Mouse (Mus musculus): ENCODE results near the gene Glrp1.
A peak's percentile ranks its signal among the peaks of the same experiment; 100 is the strongest.

Glrp1 gene

DNA sequence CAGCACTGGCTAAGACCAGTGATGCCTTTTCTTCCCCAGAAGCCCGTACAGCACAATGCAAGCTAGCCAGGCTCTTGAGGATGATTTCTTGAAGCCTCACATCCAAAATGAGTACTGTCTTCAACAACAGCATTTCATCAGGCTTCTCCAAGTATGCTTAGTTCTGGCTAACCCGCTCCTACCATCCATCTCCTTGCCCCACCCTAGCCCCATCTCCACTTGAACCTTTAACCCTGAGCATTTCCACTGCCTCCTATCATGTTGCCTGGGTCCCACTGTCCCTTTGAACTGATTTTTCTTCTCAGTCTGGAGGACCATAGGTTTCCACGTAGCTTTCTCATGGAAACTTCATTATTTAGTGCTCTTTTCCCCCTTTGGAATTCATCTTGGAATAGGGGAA, 17.5 kb downstream of the Glrp1 start:
- no peak for DNase-seq (ENCODE audit: low spot score)

DNA sequence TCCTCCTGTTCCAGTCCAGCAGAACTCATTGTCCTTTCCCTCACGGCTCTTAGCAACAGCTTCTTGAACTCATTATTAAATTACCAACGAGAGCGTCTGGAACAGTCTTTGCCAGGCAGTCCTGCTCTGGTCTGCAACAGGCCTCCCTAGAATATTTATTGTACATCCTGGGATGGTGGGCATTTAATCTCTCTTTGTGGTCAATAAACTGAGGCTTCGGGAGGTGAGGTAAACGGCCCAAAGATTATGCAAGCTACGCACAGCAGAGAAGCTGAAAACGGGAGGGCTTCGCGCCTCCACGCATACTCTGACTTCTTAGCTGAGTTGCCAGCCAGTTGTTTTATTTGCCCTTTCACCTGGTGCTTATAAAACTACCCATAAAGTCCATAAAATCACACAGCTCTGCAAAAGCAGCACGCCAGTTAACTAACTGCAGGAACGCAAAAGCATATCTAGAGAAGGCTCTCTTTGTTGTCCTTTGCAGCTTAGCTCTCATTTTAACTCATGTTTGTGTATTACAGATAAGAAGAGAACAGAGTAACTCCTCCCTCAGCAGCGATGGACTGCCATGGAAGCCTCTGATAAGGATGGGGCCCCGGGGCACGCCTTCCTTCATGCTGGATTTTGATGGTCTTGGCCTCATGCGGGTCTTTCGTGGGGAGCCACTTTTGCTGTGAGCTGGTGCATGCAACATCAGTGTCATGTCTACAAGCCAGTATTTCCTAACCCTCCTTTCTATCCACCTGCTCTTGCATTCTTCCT, 18.1 kb downstream of the Glrp1 start:
- DNase-seq (ENCODE audit: low spot score) = no peak

DNA sequence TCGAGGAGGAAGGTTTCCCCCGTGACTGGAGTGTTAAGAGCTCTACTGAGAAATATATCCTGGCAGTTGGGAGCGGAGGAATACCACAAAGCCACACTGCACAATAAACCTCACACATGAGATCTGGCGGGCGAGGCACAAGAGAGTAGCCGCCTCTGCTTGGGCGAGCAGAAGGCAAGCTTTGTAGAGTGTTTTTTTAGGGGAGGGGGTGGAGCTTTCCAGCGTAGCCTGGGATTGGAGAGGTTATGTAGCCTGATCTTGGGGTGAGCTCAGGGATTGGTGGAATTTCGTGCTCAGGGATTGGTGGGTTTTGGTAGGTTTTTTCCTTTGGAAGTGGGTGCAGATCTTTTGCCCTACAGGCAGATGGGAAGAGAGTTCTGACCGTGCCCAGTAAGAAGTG, 19.7 kb downstream of the Glrp1 start:
- no peak for DNase-seq (ENCODE audit: low spot score)

- no peak for DNase-seq (ENCODE audit: low spot score)
Observed at GRCm38 (mm10) chr1:88488957-88489356, 20.9 kb downstream of the Glrp1 start.

- DNase-seq (ENCODE audit: low spot score) = no peak
Observed at GRCm38 (mm10) chr1:88486336-88486735, 23.5 kb downstream of the Glrp1 start.

GRCm38 (mm10) chr1:88484059-88484458, 25.8 kb downstream of the Glrp1 start:
- no peak for DNase-seq (ENCODE audit: low spot score)

DNA sequence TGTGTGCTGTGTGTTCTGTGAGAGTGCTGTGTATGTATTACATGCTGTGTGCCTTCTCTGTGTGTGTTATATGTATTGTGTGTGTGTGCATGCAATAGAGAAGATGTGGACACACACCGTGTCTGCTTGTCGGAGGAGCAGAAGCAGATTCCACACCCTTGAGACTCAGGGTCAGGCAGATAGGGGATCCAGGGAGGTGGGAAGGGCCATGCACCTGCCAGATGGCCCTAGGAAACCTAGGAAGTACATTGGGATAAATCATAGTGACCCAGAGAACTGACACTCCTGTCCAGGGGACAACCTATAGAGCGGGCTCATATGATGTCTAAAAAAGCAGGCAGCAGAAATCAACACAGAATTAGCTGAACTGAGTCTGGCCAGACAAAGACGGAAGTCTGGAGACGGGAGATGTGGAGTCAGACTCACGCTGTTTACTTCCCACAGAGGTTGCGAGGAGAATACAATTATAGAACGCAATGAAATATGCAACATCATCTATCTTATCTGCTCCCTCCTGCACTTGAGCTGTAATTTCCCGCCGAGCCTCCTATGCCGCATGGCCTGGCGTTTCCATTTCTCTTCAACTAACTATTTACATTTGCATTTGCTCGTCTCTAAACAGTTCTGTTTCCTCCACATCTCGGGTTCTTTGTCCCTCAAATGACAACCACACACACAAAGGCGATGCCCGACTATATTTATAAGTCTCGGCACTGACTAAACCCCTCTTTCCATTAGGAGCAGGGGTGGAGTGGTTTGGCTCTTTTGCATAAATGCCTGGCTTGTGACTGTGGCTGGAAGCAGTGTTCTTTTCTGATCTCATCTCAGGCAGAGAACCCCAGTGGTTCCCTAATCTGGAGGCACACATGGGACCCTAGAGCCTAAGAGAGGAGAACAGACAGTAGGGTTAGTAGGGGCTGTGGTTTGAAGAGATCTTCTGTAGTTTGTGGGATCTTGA, 27.4 kb downstream of the Glrp1 start:
- no peak for DNase-seq (ENCODE audit: low spot score)

GRCm38 (mm10) chr1:88480594-88480993, 29.3 kb downstream of the Glrp1 start:
- no peak for DNase-seq (ENCODE audit: low spot score)

DNA sequence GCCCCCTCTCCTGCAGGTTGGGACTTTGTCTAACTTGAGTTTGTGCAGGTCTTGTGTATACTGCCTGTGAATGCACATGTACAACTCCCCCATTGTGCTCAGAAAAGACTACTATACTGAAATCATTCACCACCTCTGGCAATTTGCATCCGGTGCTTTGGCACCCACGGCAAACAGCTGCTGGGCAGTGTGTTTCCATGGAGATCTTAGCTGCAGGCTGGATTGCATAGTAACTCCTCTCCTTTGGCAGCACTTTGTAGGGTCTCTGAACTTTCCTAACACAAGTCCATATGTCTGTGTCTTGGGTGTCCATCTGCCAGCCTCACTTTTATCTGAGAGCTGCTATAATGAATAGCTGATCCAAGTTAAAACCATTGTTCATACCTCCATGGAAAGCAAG, 31.7 kb downstream of the Glrp1 start:
- DNase-seq (ENCODE audit: low spot score) = no peak

GRCm38 (mm10) chr1:88476554-88477085, 33.2 kb downstream of the Glrp1 start:
- DNase-seq (ENCODE audit: low spot score) = no peak

GRCm38 (mm10) chr1:88475502-88475953, 34.3 kb downstream of the Glrp1 start:
- no peak for DNase-seq (ENCODE audit: low spot score)

GRCm38 (mm10) chr1:88474598-88474997, 35.3 kb downstream of the Glrp1 start:
- DNase-seq (ENCODE audit: low spot score) = peak; percentile 29

DNA sequence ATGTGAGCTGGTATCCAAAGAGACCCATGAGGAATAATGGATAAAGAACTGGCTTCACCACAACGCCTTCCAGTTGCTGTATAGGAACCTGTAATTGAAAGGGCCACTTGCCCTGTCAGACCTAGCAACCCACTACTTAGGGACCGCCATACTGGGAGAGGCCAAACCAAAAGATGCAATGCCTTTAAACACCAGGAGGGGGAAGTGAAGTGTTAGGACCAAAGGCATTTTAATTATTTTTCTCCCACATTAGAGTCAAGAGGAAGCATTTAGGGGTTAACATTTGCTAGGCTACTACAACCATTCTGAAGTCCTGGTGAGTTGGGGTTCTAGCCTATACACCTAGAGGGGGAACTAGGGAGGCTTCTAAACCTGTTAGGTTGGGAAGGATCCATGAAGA, 36.0 kb downstream of the Glrp1 start:
- no peak for DNase-seq (ENCODE audit: low spot score)

- DNase-seq (ENCODE audit: low spot score) = no peak
Observed at GRCm38 (mm10) chr1:88472258-88472657, 37.6 kb downstream of the Glrp1 start.

DNA sequence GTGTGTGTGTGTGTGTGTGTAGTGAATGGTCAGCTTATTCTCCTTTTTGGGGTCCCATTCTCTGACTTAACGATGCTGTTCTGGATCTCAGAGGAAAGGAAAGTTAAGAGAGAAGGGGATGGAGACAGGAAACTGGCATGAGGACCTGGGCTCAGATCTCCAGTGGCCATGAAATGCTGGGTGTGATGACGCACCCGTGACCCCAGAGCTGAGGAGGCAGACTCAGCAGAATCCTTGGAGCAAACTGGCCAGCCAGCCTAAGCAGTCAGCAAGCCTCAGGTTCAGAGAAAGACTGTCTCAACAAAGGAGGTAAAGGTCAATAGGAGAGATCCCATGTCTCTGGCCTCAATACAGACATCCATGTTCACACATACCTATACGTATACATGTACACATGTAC, 40.1 kb downstream of the Glrp1 start:
- no peak for DNase-seq (ENCODE audit: low spot score)

GRCm38 (mm10) chr1:88468335-88468734, 41.5 kb downstream of the Glrp1 start:
- DNase-seq (ENCODE audit: low spot score) = no peak

DNA sequence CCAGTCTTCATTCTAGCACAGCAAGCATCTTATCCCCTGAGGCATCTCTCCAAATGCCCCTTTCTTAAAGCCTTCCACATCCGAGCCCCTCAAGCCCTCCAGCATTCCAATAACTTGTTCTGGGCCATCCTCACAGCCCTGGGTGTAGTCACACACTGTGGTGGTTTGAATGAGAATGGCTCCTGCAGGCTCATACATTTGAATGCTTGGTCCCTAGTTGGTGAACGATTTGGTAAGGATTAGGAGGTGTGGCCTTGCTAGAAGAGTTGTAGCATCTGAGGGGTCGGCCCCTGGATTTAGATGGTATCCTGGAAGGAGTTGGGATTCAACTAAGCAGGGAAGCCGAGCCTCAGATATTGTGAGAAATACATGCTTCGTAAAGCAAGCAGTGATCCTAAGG, 42.0 kb downstream of the Glrp1 start:
- DNase-seq (ENCODE audit: low spot score) = no peak

DNA sequence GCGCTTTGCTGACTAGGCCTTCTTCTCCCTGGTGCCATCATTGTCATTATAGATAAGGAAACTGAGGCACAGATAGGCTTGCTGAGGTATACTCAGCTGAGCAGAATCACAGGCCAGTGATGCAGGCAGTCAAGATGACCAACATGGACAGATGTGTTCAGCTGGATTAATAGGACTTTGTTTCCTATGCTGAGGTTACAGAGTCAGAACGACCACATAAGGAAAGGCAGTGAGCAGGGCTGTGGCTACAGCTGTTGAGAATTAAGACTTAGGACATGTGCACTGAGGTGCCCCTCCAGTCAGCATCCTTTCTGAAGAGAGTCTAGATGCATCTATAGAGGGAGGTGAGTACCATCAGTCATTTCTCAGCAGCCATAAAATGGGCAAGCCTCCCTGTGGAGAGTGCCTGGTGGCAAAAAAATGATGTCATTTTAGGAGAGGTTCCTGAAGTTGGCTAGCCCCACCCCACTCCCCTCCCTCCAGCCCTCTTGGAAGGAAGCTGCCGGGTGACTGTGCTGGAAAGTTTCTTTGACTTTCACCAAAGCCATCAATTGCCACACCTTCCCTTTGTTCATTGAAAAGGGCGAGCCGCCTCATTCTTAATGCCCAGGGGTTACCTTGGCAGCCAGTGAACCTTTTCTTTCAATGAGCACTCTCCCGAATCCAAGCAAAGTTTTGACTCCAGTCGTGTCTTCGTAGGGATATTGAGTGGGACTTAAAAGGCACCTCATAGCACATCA, 43.4 kb downstream of the Glrp1 start:
- no peak for DNase-seq (ENCODE audit: low spot score)

DNA sequence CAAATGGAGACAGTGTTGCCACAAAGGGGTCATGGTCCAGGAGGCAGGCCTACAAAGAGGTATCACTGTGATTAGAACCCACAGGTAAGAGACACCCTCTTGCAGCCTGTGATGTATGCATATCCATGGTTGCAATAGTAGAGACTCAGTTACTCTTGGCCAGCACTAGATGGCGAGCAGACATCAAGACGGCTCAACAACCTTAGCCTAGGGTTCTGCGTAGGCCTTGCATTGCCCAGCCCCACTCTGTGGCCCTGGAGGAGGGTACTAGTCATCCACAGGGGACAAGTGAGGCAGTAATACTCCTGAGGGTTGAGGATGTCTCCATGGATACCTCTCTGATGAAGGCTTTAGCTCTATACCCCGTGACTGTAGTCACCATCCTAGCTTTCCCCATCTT, 44.1 kb downstream of the Glrp1 start:
- no peak for DNase-seq (ENCODE audit: low spot score)

- no peak for DNase-seq (ENCODE audit: low spot score)
Observed at GRCm38 (mm10) chr1:88464109-88464905, 45.6 kb downstream of the Glrp1 start.

- DNase-seq (ENCODE audit: low spot score) = no peak
Observed at GRCm38 (mm10) chr1:88463241-88463640, 46.6 kb downstream of the Glrp1 start.

Data from ovary, postnatal 14 days (tissue).